Mouse (Mus musculus) gastrocnemius, postnatal 10 days (tissue): ENCODE results near the gene Plin3. TPM values are rescaled to one million over a fixed set of nuclear protein-coding genes. Genes with fewer than 3 reads are reported as not detected.
A peak's percentile ranks its signal among the peaks of the same experiment; 100 is the strongest.

Source experiments
- DNase-seq: peaks from one replicate; pipeline ENCODE4 v3.0.0; 2021; ENCODE audit warnings: mixed read lengths
- microRNA-seq, 2 experiments: library from miRNA; unstranded; fragments of <30 nt; microRNA quantifications; one replicate each; pipeline ENCODE4 v1.2.0; 2021
- total RNA-seq, 2 experiments: library from RNA; stranded (reverse); gene quantifications; 2 replicates each; pipeline ENCODE4 v1.2.3; 2021

Gene Plin3
- total RNA-seq, 2 experiments from 2014 or later = 37.2 to 41.7 TPM

DNA sequence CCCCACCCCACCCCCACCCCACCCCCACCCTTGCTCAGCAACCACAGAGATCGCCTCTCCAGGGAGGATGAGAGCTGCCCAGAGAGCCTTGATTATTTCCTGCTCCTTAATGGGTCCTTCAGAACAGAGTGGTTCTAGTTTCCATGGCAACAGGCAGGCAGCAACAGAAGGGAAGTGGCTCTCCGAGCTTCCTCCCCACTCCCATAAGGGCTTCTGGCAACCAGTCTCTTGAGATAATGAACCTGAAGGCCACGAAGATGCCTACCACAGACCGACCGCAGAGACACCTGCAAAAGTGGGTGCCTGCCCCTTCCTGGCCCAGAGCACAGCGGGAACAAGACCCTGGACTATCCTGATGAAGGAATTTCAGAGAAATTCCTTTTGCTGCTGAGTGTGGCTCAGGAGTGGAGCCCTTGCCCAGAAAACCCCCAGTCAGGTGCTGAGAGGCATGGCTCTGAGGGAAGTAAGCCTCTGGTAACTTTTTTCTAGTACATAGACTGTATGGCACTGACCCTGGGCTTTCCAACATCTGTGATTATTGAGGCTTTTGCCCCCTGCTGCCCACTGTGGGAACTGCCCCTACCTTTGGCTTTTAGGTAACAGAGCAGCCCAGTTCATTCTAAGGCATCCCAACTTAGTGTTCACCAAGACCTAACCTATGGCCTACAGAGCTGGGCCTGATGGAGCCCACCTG, 41.4 kb downstream of the Plin3 start:
- peak; percentile 63 for DNase-seq

DNA sequence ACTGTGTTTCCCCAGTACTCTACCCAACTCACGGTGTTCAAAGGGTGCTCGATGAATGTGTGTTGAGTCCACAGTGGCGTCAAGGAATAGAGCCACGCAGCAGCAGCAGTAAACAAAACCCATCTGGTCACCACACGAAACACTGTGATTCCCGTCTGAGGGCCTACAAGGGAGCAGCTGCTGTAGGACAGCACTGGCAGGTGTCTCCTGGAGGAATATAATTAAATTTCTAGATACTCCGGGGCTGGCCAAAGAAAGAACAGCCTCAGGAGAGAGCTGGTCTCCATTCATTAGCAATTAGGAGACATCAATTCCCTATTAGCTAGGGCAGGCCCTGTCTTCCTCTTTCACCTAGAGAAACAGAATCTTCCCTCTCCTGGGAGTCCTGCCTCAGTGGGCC, 47.1 kb downstream of the Plin3 start:
- no peak for DNase-seq

DNA sequence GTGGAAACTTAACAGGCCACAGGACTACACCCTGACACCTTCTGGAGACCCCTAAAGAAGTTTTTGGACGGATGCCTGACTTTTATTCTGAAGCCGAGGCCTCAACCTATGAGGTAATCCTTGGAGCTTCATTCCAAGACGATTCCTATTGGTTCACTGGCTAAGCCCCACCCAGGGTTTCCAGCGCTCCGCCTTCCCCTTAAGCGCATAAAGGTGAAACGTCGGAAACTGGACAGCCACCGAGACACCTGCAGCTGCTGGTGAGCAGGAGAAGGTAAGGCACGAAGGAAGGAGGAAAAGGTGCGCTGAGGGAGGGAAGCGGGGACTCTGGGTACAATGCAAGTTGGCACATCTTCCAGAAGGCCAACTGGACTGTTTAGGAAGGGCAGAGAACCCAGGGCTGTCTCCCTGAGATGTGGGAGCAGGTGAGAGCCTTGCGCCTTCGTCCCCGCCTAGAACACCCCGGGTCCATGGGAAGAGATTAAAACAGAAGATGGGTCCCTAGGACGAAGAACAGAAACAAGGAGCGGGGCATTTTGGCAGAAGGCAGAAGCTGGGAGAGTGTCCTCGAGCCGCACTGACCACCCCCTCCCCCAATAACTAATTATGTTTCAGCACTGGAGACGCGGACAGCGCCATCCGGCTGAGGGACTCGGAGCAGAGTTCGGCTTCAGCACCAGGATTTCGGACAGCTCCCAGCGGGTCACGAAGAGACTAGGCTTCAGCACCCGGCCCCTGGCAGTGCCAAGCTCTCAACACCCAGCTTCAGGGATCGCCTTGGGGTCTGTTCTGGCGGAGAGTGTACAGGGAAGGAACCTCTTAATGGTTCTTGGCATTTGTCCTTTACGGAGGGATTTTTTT, 50.9 kb downstream of the Plin3 start:
- DNase-seq = peak; percentile 97

DNA sequence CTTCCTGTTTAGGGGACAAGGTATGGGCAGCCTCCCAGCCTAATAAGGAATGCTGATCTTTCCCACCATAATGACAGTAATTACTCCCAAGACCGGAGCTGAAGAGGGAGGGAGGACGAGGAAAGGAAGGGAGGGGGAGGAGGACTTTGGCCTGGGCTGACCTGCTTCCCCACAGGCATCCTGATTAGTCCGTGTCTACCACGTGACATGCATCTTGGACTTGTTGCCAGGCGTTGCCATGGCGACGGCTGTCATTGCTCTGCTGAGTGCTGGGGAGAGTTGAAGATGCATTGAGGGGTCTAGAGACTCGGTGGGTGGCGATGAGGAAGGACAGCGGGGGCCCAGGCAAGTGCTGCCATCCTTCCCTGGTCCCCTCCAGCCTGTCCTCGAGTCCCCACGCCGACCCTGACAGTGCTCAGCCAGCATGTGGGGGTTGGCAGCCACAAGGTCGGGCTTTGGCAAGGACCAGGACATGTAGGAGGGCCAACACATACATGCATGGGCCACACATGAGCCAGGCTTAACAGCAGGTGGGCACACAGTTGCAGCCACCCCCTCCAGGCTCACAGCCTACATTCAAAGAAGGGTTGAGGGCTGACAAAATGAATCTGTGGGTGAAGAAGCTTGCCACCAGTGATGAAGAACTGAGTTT, 58.7 kb downstream of the Plin3 start:
- peak; percentile 50 for DNase-seq

DNA sequence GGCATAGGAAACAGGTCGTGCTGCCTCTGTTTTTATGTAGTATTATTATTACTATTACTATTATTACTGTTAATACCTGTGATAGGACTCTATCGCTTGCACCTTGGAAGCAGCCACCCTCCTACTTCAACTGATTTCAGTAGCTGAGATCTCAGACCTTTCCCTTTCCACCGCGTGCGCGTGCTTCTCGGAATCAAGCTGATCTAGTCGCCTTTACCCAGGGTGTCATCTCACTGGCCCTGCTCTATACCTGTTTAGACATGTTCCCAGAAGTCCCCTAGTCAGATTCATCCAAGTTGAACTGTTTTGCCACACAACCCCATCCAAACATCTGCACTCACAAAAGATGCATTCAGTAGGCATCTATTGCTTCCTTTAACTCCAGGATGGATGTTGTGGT, 59.3 kb downstream of the Plin3 start:
- DNase-seq = no peak

DNA sequence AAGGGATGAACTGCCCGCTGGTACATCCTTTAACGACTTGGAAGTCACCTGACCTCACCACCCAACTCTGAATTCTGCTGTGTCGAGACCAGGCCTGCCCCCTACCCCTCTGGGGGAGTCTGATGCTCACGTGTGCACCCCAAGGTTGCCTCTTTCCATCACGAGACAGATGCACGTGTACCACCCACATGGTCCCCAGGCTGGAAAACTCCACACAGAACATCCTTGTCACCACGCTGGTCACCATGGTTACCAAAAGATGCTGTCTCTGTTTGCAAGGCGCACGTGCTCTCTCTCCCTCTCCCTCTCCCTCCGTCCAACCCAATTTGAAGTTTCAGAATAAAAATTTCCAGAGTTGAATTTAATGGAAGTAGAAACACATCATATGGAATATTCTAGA, 62.7 kb downstream of the Plin3 start:
- no peak for DNase-seq

Small RNA genes within 50 kb of the gene (microRNA-seq; reads per million reads assigned to microRNA genes)
- gene Mir7b = 15.3 to 21.0 reads per million in 2 experiments

Other genes starting within 250 kb of the Plin3 start
- 10 to 100 TPM; 37.8 to 39.0 TPM for gene Ubxn6, start 217.8 kb downstream of the Plin3 start, total RNA-seq
- 10 to 100 TPM; 37.7 to 45.7 TPM for gene Hdgfl2, start 213.2 kb downstream of the Plin3 start, total RNA-seq
- gene Plin4, start 183.1 kb downstream of the Plin3 start, total RNA-seq = 100 to 1,000 TPM in 1 of 2 experiments, 10 to 100 TPM in 1; 75.2 to 106 TPM
- gene Plin5, start 175.3 kb downstream of the Plin3 start, total RNA-seq = 10 to 100 TPM; 19.2 to 19.9 TPM
- gene Lrg1, start 170.9 kb downstream of the Plin3 start, total RNA-seq = 1 to 10 TPM; 1.4 to 3.1 TPM
- 10 to 100 TPM; 14.4 to 14.7 TPM for gene Sema6b, start 152.5 kb downstream of the Plin3 start, total RNA-seq
- 1 to 10 TPM; 5.0 to 5.3 TPM for gene Tnfaip8l1, start 130.4 kb downstream of the Plin3 start, total RNA-seq
- 10 to 100 TPM; 28.8 to 36.5 TPM for gene Mydgf, start 109.0 kb downstream of the Plin3 start, total RNA-seq
- gene Dpp9, start 74.0 kb downstream of the Plin3 start, total RNA-seq = 10 to 100 TPM; 21.7 to 24.3 TPM
- gene Fem1a, start 36.1 kb downstream of the Plin3 start, total RNA-seq = 10 to 100 TPM; 91.9 to 99.8 TPM
- 1 to 10 TPM; 6.6 to 6.8 TPM for gene Ticam1, start 16.1 kb downstream of the Plin3 start, total RNA-seq
- gene Arrdc5, start 7.4 kb upstream of the Plin3 start, total RNA-seq = not detected
- gene Uhrf1, start 10.4 kb upstream of the Plin3 start, total RNA-seq = 10 to 100 TPM; 14.4 to 20.3 TPM
- 10 to 100 TPM; 24.9 to 28.6 TPM for gene Kdm4b, start 33.2 kb upstream of the Plin3 start, total RNA-seq
- gene Ptprs, start 183.6 kb upstream of the Plin3 start, total RNA-seq = 10 to 100 TPM; 64.1 to 94.7 TPM
- gene Znrf4, start 219.6 kb upstream of the Plin3 start, total RNA-seq = not detected